Mouse (Mus musculus): ENCODE measurements around the gene Sox15. TPM values are rescaled to one million over a fixed set of nuclear protein-coding genes. Genes with fewer than 3 reads are reported as not detected.

Gene Sox15
- polyA plus RNA-seq (2017; shearing (Covaris generic)), result not detected

GRCm38 (mm10) chr11:69655264-69656064, at the start of gene Sox15:
TSS of gene Sox15 (plus strand) at chr11:69655314.

DNA sequence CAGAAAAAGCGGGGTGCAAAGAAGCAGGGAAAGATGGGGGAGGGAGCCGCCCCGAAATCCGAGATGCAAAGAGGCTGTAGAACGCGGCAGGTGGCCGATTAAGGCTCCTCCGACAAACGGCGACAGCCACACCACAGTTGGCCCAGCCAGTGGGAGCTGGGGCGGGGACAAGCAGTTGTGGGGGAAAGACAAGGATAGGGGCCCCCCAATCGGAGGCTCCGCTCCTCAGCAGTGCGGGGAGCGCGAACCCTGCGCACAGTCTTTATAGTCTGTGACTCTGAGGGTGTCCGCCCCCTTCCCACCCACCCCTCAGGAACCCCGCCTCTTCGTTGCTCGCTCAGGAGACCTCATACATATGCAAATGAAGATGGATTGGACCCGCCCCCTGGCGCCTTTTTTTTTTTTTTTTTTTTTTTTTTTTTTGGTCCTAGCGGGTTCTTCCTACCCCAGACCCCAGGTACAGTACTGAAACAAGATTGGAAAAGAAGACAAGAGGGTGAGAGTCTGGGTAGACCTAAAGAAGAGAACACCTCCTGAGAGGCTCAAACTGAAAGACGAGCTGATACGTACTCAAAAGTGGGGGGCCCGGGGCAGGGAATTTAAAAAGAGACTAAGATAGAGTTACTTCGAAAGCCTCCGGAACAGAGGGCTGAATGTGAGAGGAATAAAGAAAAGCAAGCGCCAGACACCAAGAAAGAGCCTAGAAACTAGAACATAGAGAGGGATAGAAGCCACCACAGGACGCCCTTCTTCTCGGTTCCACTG, 49.2 kb upstream of the Sox15 start, which contains the start of gene Atp1b2:
Gene Atp1b2, minus strand, starts transcription at position 217 of the 765 bp plus-strand sequence.

DNA sequence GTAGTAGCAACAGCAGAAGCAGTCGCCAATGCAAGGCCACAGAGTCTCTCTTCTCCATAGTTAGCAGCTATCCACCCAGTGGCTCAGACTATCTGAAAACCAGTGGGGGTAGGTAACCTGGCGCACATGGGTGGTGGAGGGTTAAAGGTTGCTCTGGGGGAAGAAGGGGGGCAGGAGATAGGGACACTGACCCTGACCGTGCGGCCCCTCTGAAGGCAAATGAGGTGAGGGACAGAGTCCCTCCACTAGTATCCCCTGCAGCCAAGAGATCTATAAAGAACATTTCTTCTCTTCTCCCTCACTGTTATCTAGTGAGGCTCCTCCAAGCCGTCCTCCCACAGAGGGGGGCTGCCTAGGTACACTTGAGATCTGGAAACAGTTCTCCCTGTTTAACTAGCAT, 37.3 kb upstream of the Sox15 start, which contains the start of gene Shbg:
Gene Shbg, minus strand, starts transcription at position 101 of the 400 bp plus-strand sequence.

GRCm38 (mm10) chr11:69621571-69622268, 33.4 kb upstream of the Sox15 start, which contains the start of gene Sat2:
TSS of gene Sat2 (plus strand) at chr11:69622024.

GRCm38 (mm10) chr11:69632284-69633089, 22.6 kb upstream of the Sox15 start, which contains the start of gene Fxr2:
TSS of gene Fxr2 (plus strand) at chr11:69632990.

DNA sequence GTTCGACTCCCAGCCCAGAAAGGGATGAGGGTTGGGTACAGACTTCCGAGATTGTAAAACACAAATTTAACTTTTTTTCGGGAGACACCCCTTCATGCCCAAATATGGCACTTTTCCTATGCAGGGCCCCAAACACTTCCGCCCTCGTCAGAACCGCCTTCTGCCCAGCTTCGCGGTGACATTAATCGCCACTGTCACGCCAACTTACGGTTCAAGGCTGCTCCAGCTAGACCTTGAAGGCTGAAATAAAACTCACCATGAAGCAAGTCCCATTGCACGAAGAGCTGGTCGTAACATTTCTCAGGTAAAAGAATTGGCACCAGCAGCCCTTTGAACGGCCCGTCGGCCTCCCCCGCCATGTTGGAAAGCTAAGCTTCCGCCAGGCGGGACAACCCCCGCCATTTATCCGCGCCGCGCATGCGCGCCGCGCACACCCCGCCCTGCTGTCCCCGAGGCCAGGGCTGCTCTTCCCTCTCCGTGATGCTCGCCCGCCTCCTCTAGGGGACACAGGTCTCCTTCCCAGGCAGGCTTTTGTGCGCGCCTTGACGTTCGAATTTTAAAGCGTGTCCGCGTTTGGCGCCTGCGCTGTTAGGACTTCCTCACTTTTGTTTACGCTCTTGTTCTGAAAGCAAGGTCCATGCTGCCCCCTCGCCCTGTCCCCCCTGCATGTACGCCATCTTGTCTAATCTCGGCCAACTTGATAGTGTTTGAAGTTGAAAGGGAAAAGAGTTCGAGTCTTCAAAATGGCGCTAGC, 7.3 kb downstream of the Sox15 start, which contains the start of gene Mpdu1:
Gene Mpdu1, minus strand, starts transcription at position 430 of the 754 bp plus-strand sequence.

DNA sequence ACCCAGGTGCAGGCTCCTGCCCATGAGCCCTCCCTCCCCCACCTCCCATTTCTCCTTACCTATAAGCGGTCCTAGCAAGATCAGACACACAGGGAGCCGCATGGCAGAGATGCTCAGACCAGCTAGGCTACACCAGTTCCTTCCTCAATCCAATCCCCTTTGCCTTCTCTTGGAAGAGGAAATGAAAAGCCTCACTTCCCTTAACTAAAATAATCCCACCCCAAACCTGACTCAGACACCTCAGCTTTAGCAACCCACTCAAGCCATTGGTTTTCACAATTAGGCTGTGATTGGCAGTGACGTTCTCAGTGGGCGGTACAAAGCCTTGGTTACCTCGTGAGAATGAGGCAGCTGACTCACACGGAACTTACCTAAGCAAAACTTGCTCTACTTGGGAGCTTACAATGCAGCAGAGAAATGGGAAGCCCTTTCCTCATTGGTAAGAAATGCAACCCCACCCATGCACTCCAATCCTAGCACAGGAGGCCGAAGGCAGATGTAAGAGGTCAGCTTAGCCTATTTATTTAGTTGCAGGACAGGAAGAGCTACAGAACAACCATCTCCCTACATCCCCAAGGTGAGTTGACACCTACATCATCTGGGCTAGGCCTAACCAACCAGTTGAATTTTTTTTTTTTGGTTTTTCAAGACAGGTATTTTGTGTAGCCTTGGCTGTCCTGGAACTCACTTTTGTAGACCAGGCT, 11.0 kb downstream of the Sox15 start, which contains the start of gene Cd68:
Gene Cd68, minus strand, starts transcription at position 193 of the 704 bp plus-strand sequence.

DNA sequence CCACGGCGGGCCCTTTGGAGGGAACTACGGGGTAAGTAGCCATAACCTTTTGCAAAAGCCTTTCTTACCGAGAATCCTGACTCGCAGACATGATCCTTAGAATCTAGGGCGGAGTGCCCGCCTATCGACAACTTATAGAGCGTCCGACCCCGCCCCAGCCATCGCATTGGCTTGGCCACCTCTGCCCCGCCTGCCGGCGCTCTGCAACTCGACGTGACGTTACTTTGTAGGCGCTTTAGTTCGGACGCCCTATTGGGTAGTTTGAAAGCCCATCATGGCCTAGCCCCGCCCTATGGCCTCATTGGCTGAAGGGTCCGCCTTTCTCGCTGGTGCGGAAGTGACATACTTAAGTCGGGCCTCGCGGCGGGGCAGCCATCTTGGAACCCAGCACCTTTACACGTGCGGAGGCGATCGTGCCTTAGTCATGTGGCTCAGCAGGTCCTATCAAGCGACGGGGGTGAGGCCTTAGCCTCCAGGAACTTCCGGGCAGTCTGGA, 17.1 kb downstream of the Sox15 start, which contains the start of gene Eif4a1:
Gene Eif4a1, minus strand, starts transcription at position 213 of the 496 bp plus-strand sequence.

DNA sequence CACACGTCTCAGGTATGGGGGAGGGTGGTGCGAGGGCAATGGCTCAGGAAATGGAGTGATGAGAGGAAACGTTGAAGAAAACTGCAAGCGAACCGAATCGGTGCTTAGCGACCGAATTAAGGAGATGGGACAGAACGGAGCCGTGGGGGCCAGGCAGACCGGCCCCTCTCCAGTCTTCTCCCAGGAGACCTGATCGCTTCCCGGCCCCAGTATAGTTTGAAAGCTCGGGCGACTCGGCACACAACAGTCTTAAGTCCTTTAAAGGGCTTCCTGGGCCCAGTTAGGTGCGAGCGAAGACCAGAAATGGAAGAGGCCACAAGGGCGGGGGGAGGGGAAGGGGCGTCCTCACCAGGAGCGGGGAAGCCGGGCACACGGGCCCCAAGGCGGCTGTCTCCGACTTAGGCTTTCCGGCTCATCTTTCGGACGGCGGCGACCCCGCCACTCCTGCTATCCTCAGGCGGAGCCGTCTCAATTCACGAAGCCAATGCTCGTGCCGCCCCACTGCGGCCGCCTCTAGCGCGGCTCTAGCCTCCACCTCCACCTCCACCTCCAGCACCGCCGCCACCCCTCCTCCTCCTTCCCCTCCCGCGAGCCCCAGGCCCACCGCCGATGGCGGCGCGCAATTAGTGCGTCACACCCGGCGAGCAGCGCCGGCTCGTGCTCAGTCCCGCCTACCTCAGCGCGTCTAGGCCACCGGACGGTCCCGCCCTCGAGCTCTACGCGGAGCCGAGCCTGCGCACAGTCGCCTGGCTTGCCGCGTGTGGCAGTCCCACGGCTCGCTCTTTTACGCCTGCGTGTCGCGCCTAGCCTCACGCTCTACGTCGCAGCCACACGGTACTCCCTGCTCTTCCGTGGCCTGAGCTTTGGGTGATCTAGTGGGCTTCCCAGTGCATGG, 26.4 kb downstream of the Sox15 start, which contains the start of gene Senp3:
Gene Senp3, minus strand, starts transcription at position 771 of the 895 bp plus-strand sequence.

GRCm38 (mm10) chr11:69685526-69686148, 30.5 kb downstream of the Sox15 start, which contains the start of gene Tnfsf13:
TSS of gene Tnfsf13 (minus strand) at chr11:69685784.

GRCm38 (mm10) chr11:69695361-69696181, 40.5 kb downstream of the Sox15 start, which contains the start of the genes Tnfsf12 and Tnfsfm13:
TSS of gene Tnfsf12 (minus strand) at chr11:69695849.
TSS of gene Tnfsfm13 (minus strand) at chr11:69696098.

Other genes with a start within 250 kb of the Sox15 start
- gene Kdm6b, start 241.6 kb upstream of the Sox15 start, polyA plus RNA-seq (2017; shearing (Covaris generic)), result 3.9 TPM
- gene Dnah2, start 106.2 kb upstream of the Sox15 start, polyA plus RNA-seq (2017; shearing (Covaris generic)), result not detected
- 0.50 TPM for gene Efnb3, start 95.1 kb upstream of the Sox15 start, polyA plus RNA-seq (2017; shearing (Covaris generic))
- 34.5 TPM for gene Wrap53, start 75.1 kb upstream of the Sox15 start, polyA plus RNA-seq (2017; shearing (Covaris generic))
- 251 TPM for gene Trp53, start 75.0 kb upstream of the Sox15 start, polyA plus RNA-seq (2017; shearing (Covaris generic))
- not detected for gene Atp1b2, start 49.4 kb upstream of the Sox15 start, polyA plus RNA-seq (2017; shearing (Covaris generic))
- gene Shbg, start 37.4 kb upstream of the Sox15 start, polyA plus RNA-seq (2017; shearing (Covaris generic)), result not detected
- gene Sat2, start 33.3 kb upstream of the Sox15 start, polyA plus RNA-seq (2017; shearing (Covaris generic)), result not detected
- 8.7 TPM for gene Fxr2, start 22.3 kb upstream of the Sox15 start, polyA plus RNA-seq (2017; shearing (Covaris generic))
- 54.7 TPM for gene Mpdu1, start 7.3 kb downstream of the Sox15 start, polyA plus RNA-seq (2017; shearing (Covaris generic))
- 10.0 TPM for gene Cd68, start 10.8 kb downstream of the Sox15 start, polyA plus RNA-seq (2017; shearing (Covaris generic))
- gene Eif4a1, start 17.1 kb downstream of the Sox15 start, polyA plus RNA-seq (2017; shearing (Covaris generic)), result 587 TPM
- 41.0 TPM for gene Senp3, start 26.8 kb downstream of the Sox15 start, polyA plus RNA-seq (2017; shearing (Covaris generic))
- gene Tnfsf13, start 30.5 kb downstream of the Sox15 start, polyA plus RNA-seq (2017; shearing (Covaris generic)), result not detected
- not detected for gene Tnfsf12, start 40.5 kb downstream of the Sox15 start, polyA plus RNA-seq (2017; shearing (Covaris generic))
- not detected for gene Tnfsfm13, start 40.8 kb downstream of the Sox15 start, polyA plus RNA-seq (2017; shearing (Covaris generic))
- 59.9 TPM for gene Polr2a, start 103.3 kb downstream of the Sox15 start, polyA plus RNA-seq (2017; shearing (Covaris generic))
- gene Slc35g3, start 106.7 kb downstream of the Sox15 start, polyA plus RNA-seq (2017; shearing (Covaris generic)), result not detected
- 4.5 TPM for gene Zbtb4, start 110.6 kb downstream of the Sox15 start, polyA plus RNA-seq (2017; shearing (Covaris generic))
- gene Chrnb1, start 140.6 kb downstream of the Sox15 start, polyA plus RNA-seq (2017; shearing (Covaris generic)), result 4.8 TPM
- gene Fgf11, start 146.5 kb downstream of the Sox15 start, polyA plus RNA-seq (2017; shearing (Covaris generic)), result not detected
- not detected for gene Tmem102, start 150.3 kb downstream of the Sox15 start, polyA plus RNA-seq (2017; shearing (Covaris generic))
- not detected for gene Gm39566, start 160.0 kb downstream of the Sox15 start, polyA plus RNA-seq (2017; shearing (Covaris generic))
- gene Spem2, start 163.2 kb downstream of the Sox15 start, polyA plus RNA-seq (2017; shearing (Covaris generic)), result not detected
- gene Spem1, start 166.9 kb downstream of the Sox15 start, polyA plus RNA-seq (2017; shearing (Covaris generic)), result not detected
- gene Nlgn2, start 182.5 kb downstream of the Sox15 start, polyA plus RNA-seq (2017; shearing (Covaris generic)), result 0.56 TPM
- gene Tmem256, start 183.2 kb downstream of the Sox15 start, polyA plus RNA-seq (2017; shearing (Covaris generic)), result 125 TPM
- gene Plscr3, start 191.1 kb downstream of the Sox15 start, polyA plus RNA-seq (2017; shearing (Covaris generic)), result 23.8 TPM
- gene Tnk1, start 203.4 kb downstream of the Sox15 start, polyA plus RNA-seq (2017; shearing (Covaris generic)), result not detected
- not detected for gene Tmem95, start 222.7 kb downstream of the Sox15 start, polyA plus RNA-seq (2017; shearing (Covaris generic))
- 2.1 TPM for gene Kctd11, start 226.1 kb downstream of the Sox15 start, polyA plus RNA-seq (2017; shearing (Covaris generic))
- gene Acap1, start 240.2 kb downstream of the Sox15 start, polyA plus RNA-seq (2017; shearing (Covaris generic)), result 613 TPM
- 2.8 TPM for gene 2810408A11Rik, start 245.7 kb downstream of the Sox15 start, polyA plus RNA-seq (2017; shearing (Covaris generic))
- 3.6 TPM for gene Neurl4, start 245.8 kb downstream of the Sox15 start, polyA plus RNA-seq (2017; shearing (Covaris generic))

All from activated CD4-positive, CD25-positive, alpha-beta regulatory T cell, adult 9 weeks (primary cell).